Mouse (Mus musculus): ENCODE data around the gene Nmral1.
"Not testable (repeated sequence)": the region's sequence is repeated elsewhere in the genome, so short reads cannot be mapped to it uniquely, and the experiment has no call there.

The Nmral1 gene

DNA sequence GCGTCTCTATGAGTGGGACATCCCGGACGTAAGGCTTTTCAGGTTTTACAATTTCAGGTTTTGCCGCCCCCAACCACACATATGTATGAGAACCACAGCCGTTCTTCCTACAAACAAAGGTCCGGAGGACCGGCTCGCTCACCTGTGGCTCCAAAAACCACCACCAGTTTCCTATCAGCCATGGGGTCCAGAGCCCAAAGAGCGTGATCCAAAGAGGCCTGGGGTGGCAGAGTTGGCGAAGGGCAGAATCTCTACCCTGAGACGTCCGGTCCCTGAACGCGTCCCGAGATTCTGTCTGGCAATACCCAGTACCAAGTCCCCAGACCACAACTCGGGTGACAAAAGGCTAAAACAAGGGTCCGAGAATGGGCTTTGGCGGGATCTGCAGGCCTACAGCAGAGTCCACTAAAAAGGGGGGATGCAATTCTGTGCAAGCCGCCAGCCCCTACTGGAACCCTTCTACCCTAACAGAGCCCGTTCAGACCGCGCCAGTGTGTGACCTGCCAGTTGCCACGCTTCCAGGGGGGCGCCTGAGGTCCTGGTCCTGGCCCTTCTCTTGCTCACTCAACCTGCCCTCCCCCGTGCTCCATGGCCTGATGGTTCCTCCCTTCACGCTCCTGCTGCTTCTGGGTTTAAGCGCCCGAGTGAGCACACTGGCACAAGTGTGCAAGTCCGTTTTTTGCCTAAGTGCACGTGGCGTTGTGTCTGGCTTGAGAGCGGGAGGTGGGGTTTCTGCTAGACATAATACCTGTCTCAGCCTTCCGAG, at the start of gene Nmral1:
Gene Nmral1, minus strand, starts transcription at position 604 of the 766 bp plus-strand sequence.
- peak; percentile 51 for DNase-seq (ENCODE audit: low spot score)

- DNase-seq (ENCODE audit: low spot score): no peak
These were observed 49.6 kb upstream of the Nmral1 start for GRCm38 (mm10) chr16:4768719-4769118.

GRCm38 (mm10) chr16:4767012-4767790, 48.0 kb upstream of the Nmral1 start:
- no peak for DNase-seq (ENCODE audit: low spot score)

DNA sequence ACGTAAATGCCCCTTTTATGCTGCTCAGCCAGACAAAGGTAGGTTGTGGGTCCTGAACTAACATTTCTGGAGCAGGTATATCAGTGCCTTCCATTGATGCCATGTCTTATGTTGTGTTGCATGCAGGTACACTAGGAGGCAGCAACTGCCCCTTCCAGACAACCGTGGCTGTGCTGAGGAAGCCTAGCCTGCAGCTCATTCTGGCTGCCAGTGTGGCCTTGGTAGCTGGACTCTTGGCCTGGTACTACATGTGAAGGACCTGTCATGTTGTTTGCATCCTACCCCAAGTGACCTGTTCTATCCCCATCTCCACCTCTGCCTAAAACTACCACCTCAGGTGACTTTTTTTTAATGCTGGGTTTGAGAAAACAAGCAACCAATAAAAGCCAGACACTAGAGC, 46.7 kb upstream of the Nmral1 start:
- DNase-seq (ENCODE audit: low spot score): no peak

GRCm38 (mm10) chr16:4763276-4763675, 44.1 kb upstream of the Nmral1 start:
- DNase-seq (ENCODE audit: low spot score): peak; percentile 19

GRCm38 (mm10) chr16:4762437-4762836, 43.3 kb upstream of the Nmral1 start:
- no peak for DNase-seq (ENCODE audit: low spot score)

DNA sequence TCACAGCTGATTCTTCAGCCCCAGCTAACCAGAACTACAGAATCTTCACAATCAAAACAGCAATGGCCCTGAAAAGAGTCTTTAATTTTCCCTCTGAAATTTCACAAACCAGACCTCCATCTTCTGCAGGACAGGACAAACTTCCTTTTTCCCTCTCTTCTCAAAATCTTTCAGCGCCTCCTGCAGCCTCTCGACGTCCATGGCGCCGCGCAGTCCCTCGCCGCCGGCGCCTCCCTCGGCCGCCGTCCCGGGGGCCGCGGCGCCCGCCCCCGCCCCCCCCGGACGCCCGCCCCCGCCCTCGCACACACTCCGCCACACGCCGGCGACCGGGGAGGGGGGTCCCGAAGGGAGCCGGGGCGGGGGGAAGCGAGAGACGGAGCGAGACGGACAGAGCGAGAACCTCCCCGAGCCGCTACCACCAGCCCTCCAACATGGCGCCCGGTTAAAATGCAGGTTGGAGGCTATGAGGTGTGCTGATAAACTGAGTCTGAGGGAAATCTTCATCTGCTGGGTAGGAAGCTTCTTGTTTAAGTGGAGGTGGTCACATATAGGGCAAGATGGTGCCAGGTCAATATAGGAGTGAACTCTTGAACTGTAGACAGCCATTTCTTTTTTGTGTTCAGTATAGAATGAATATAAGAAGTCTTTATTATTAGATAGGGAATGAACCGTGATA, 37.6 kb upstream of the Nmral1 start:
- DNase-seq (ENCODE audit: low spot score): not testable (repeated sequence)

DNA sequence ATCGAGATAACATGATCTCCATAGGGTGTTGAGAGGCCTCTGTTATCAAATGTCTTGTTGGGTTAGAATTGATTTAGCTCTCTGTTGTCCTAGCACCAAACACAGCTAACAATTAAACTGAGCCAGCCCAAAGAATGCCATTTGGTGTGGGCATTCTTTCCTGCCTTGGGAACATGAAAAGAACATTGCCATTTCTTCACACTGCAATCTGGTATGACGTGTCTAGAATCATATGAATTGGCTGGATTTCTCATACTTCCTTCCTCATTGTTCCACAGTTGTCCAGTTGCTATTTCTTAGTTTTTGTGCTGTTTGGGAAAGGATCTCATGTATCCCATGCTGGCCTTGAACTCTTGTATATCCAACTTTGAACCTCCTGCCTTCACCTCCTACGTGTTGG, 34.9 kb upstream of the Nmral1 start:
- DNase-seq (ENCODE audit: low spot score): no peak

- no peak for DNase-seq (ENCODE audit: low spot score)
These were observed 33.0 kb upstream of the Nmral1 start for GRCm38 (mm10) chr16:4752155-4752554.

- no peak for DNase-seq (ENCODE audit: low spot score)
These were observed 23.0 kb upstream of the Nmral1 start for GRCm38 (mm10) chr16:4742186-4742585.

- DNase-seq (ENCODE audit: low spot score): no peak
These were observed 20.8 kb upstream of the Nmral1 start for GRCm38 (mm10) chr16:4739994-4740393.

- DNase-seq (ENCODE audit: low spot score): no peak
These were observed 17.1 kb upstream of the Nmral1 start for GRCm38 (mm10) chr16:4736262-4736661.

GRCm38 (mm10) chr16:4730776-4731358, 11.7 kb upstream of the Nmral1 start:
- DNase-seq (ENCODE audit: low spot score): no peak

- no peak for DNase-seq (ENCODE audit: low spot score)
These were observed 8.8 kb upstream of the Nmral1 start for GRCm38 (mm10) chr16:4727963-4728362.

- DNase-seq (ENCODE audit: low spot score): no peak
These were observed 8.4 kb upstream of the Nmral1 start for GRCm38 (mm10) chr16:4727526-4727925.

GRCm38 (mm10) chr16:4726528-4727128, 7.5 kb upstream of the Nmral1 start:
- DNase-seq (ENCODE audit: low spot score): peak; percentile 32

- DNase-seq (ENCODE audit: low spot score): peak; percentile 95
These were observed 6.8 kb upstream of the Nmral1 start, which contains the start of gene Hmox2 for GRCm38 (mm10) chr16:4725780-4726527. Gene Hmox2 (plus strand): TSS chr16:4726361.

GRCm38 (mm10) chr16:4725266-4725665, 6.1 kb upstream of the Nmral1 start:
- no peak for DNase-seq (ENCODE audit: low spot score)

DNA sequence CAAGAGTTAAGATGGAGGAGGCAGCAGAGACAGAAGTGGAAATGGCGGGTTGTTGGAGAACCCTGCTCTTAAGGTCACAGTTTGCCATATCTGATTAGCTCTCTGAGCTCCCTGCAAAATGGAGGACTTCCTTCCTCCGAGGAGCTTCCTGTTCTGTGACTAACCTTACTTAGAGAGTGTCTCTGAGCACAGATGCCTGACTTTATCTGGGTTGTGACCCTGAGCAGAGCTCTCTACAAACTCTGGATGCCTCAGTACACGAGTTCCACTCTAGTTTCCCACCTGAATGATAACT, 3.7 kb upstream of the Nmral1 start:
- DNase-seq (ENCODE audit: low spot score): no peak

- DNase-seq (ENCODE audit: low spot score): no peak
These were observed 3.2 kb upstream of the Nmral1 start for GRCm38 (mm10) chr16:4722128-4722914.

DNA sequence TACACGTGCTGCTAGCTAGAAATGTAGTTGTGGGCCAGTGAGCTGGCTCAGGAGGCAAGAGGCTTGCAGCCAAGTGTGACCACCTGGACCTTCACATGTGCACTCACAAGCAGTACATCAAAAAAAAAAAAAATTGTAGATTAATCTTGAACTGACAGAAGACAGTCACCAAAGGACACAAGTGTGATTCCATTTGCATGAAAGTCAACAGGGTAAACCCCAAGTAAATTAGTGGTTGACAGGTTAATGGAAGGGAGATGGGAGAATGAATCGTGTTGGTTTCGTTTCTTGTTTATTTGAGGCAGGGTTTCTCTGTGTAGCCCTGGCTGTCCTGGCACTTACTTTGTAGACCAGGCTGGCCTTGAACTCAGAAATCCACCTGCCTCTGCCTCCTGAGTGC, 1.3 kb downstream of the Nmral1 start:
- DNase-seq (ENCODE audit: low spot score): no peak

Measured in urinary bladder, postnatal 14 days (tissue).